11 mouse cellular contexts compared by ENCODE assay signal in the genomic region with DNA sequence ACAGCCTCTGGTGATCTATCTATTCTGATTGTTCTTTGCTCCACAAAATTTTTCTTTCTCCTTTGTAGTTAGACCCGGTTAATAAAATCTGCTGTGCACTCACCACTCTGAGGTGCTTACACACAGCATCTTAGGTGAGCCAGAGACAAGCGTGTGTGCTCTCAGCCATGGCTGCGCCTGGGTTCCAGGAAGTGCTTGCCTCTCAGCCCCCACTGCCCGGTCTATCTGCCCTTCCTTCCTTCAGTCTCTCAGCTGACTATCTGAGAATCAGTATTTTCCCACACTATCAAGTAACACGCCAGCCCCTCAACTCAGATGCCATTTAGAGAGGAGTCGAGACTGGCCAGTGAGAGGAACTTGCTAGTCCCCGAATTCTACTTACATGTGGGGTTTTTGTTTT. TPM values are rescaled to one million over a fixed set of nuclear protein-coding genes. Genes with fewer than 3 reads are reported as not detected.
DNase-seq lines count a peak whose midpoint lies in the region; ATAC-seq and TF ChIP-seq lines count a peak whose summit lies in the region.
"Had no signal": no experiment of that assay in that cellular context is flagged by ENCODE, and none has a peak within 500 bp of the region (broad histone marks: within the 10 kb centered on the region; RNA-seq: fewer than 3 reads in every experiment).

No protein-coding gene starts in this region.

- TF ChIP-seq RAD21 in CH12.LX (IDR thresholded peaks at IDR 0.05; ENCODE audit: low read depth, low read length), result no peak

- dilution Hi-C loops in CH12.LX (cut with MboI; ENCODE audit: extremely low pct_ligation_motif_present, extremely low pct_unique_long_range_greater_than_20kb, low sequenced_read_pairs), result no loop called here

- H3K36me3 ChIP-seq in kidney, embryonic 16.5 days (ENCODE audit: insufficient read depth, low read length), result peaks cover 10% of the 10 kb centered on the region
- peaks cover 22 to 56% of the 10 kb centered on the region in 2 experiments for H3K36me3 ChIP-seq in CH12.LX (replicated peaks in 1 of 2; ENCODE audit: control insufficient read depth in 1 of 2, insufficient read depth in 1 of 2, low read length in 1 of 2)
- peaks cover 17% of the 10 kb centered on the region for H3K36me3 ChIP-seq in liver, postnatal 0 days (replicated peaks; ENCODE audit: insufficient read depth, low read length)
- H3K36me3 ChIP-seq in midbrain, embryonic 13.5 days, result peaks cover 20% of the 10 kb centered on the region

- H3K4me1 ChIP-seq in kidney, embryonic 16.5 days (ENCODE audit: insufficient read depth, low read length), result peaks cover 23% of the 10 kb centered on the region
- peaks cover 56 to 90% of the 10 kb centered on the region in 2 experiments for H3K4me1 ChIP-seq in CH12.LX (ENCODE audit: control insufficient read depth in 1 of 2, insufficient read depth in 2 of 2)
- peaks cover 39% of the 10 kb centered on the region for H3K4me1 ChIP-seq in liver, postnatal 0 days (ENCODE audit: insufficient read depth)
- peaks cover 36% of the 10 kb centered on the region for H3K4me1 ChIP-seq in midbrain, embryonic 13.5 days (replicated peaks)

- WGBS in kidney, embryonic 16.5 days, result 43% methylated on average over 7 of the region's 7 CpGs
- WGBS in liver, postnatal 0 days (ENCODE audit: insufficient replicate concordance), result 33% methylated on average over 7 of the region's 7 CpGs
- WGBS in midbrain, embryonic 13.5 days, result 83% methylated on average over 7 of the region's 7 CpGs

- in situ Hi-C loops in CH12.LX (cut with MboI; ENCODE audit: low pct_ligation_motif_present, low pct_unique_long_range_greater_than_20kb, low sequenced_read_pairs), result loop anchor here (10.0 kb wide), 1 partner anchor 55 kb away; no protein-coding TSS in a partner anchor

- peaks cover 74% of the 10 kb centered on the region for H3K79me2 ChIP-seq in CH12.LX (replicated peaks; ENCODE audit: control insufficient read depth, extremely low read depth, insufficient read depth, poor library complexity, severe bottlenecking)

- H3K27me3 ChIP-seq in kidney, embryonic 16.5 days (ENCODE audit: insufficient read depth, low read length), result no peaks in the 10 kb centered on the region
- no peaks in the 10 kb centered on the region for H3K27me3 ChIP-seq in CH12.LX (replicated peaks)
- no peaks in the 10 kb centered on the region for H3K27me3 ChIP-seq in liver, postnatal 0 days (ENCODE audit: insufficient read depth, low read length)
- H3K27me3 ChIP-seq in midbrain, embryonic 13.5 days, result no peaks in the 10 kb centered on the region
- H3K27me3 ChIP-seq: limb, embryonic 12.5 days had no signal

- no peak overlapping the region for H3K27ac ChIP-seq in kidney, embryonic 16.5 days (ENCODE audit: low read length)
- H3K27ac ChIP-seq in CH12.LX (ENCODE audit: insufficient read depth, low read depth), result peak overlapping the region; percentile 99
- H3K27ac ChIP-seq in liver, postnatal 0 days (ENCODE audit: low read depth), result peak overlapping the region; percentile 85
- no peak overlapping the region for H3K27ac ChIP-seq in midbrain, embryonic 13.5 days
- H3K27ac ChIP-seq: hindbrain, postnatal 0 days; limb, embryonic 12.5 days had no signal

- TF ChIP-seq POLR2A in CH12.LX (IDR thresholded peaks at IDR 0.05; ENCODE audit: low read depth, low read length), result no peak

- no peak overlapping the region for H3K9ac ChIP-seq in kidney, embryonic 16.5 days (replicated peaks; ENCODE audit: low read length)
- H3K9ac ChIP-seq in CH12.LX (ENCODE audit: insufficient read depth, low read depth), result no peak overlapping the region
- no peak overlapping the region; the same call in 1 of the 2 replicates for H3K9ac ChIP-seq in liver, postnatal 0 days (replicated peaks)
- no peak overlapping the region for H3K9ac ChIP-seq in midbrain, embryonic 13.5 days (replicated peaks)
- H3K9ac ChIP-seq: limb, embryonic 12.5 days had no signal

- H3K4me2 ChIP-seq in kidney, embryonic 16.5 days (replicated peaks; ENCODE audit: low read depth, low read length), result no peak overlapping the region
- peak overlapping the region; percentile 97 for H3K4me2 ChIP-seq in CH12.LX (ENCODE audit: insufficient read depth, low read depth, poor library complexity, severe bottlenecking)
- peak overlapping the region; percentile 62; the same call in 1 of the 2 replicates for H3K4me2 ChIP-seq in liver, postnatal 0 days (ENCODE audit: low read depth, low read length)
- H3K4me2 ChIP-seq in midbrain, embryonic 13.5 days (replicated peaks), result no peak overlapping the region
- H3K4me2 ChIP-seq: limb, embryonic 12.5 days had no signal

- ATAC-seq in kidney, embryonic 16.5 days (ENCODE audit: low FRiP score, low TSS enrichment), result no peak
- ATAC-seq in liver, postnatal 0 days, result no peak
- ATAC-seq in frontal cortex, adult (ENCODE audit: low TSS enrichment), result no peak
- no peak for ATAC-seq in midbrain, embryonic 13.5 days
- ATAC-seq: hindbrain, postnatal 0 days had no signal

- no peak for TF ChIP-seq EP300 in CH12.LX (IDR thresholded peaks at IDR 0.05; ENCODE audit: low read length)
- TF ChIP-seq EP300 in liver, postnatal 0 days (IDR thresholded peaks at IDR 0.05; ENCODE audit: low read depth), result no peak

- H3K9me3 ChIP-seq in kidney, embryonic 16.5 days (ENCODE audit: low read length), result no peaks in the 10 kb centered on the region
- H3K9me3 ChIP-seq in CH12.LX (replicated peaks; ENCODE audit: low read length), result no peaks in the 10 kb centered on the region
- H3K9me3 ChIP-seq in liver, postnatal 0 days (ENCODE audit: low read length), result no peaks in the 10 kb centered on the region
- no peaks in the 10 kb centered on the region for H3K9me3 ChIP-seq in midbrain, embryonic 13.5 days
- H3K9me3 ChIP-seq: limb, embryonic 12.5 days had no signal

- peak; percentile 27 for DNase-seq in kidney, adult 9 months
- peak; percentile 41 for DNase-seq in CD4-positive helper T cell, adult 2 months (ENCODE audit: low read depth, low spot score)
- peak; percentile 48 for DNase-seq in CH12.LX (ENCODE audit: extremely low read depth)
- no peak for DNase-seq in liver, postnatal 0 days
- DNase-seq: cerebellum, adult 11 months; layer of hippocampus, adult 9-11 months had no signal

- H3K4me3 ChIP-seq in kidney, embryonic 16.5 days (ENCODE audit: low read length), result no peak overlapping the region
- H3K4me3 ChIP-seq in CH12.LX (replicated peaks in 1 of 3; ENCODE audit: low read depth in 2 of 3, low read length in 2 of 3, poor library complexity in 1 of 3), result no peak overlapping the region
- H3K4me3 ChIP-seq in liver, postnatal 0 days (ENCODE audit: low read depth, low read length), result no peak overlapping the region
- no peak overlapping the region for H3K4me3 ChIP-seq in midbrain, embryonic 13.5 days (replicated peaks)
- H3K4me3 ChIP-seq: limb, embryonic 12.5 days had no signal

- no peak for TF ChIP-seq CTCF in CH12.LX (conservative IDR thresholded peaks at IDR 0.05 in 1 of 2, IDR thresholded peaks at IDR 0.05 in 1 of 2; ENCODE audit: low read depth in 2 of 2, low read length in 2 of 2)
- no peak for TF ChIP-seq CTCF in liver, postnatal 0 days (IDR thresholded peaks at IDR 0.05; ENCODE audit: low read depth)

TF ChIP-seq in CH12.LX, 34 proteins besides CTCF, POLR2A, EP300 and RAD21:
- peak; percentile 86 for TF ChIP-seq ELF1 (IDR thresholded peaks at IDR 0.05; ENCODE audit: low read depth, low read length)
- TF ChIP-seq MAZ (IDR thresholded peaks at IDR 0.05; ENCODE audit: low read depth, low read length), result peak; percentile 41; the same call in 1 of the 2 replicates
- 0 out of 2 replicates have a peak, but pooled peaks have one; percentile 16 for TF ChIP-seq NRF1 (IDR thresholded peaks at IDR 0.05; ENCODE audit: low read depth, low read length)
- no peak for TF ChIP-seq NELFE (IDR thresholded peaks at IDR 0.05; ENCODE audit: low read depth, low read length)
- peak; percentile 38 for TF ChIP-seq MXI1 (IDR thresholded peaks at IDR 0.05; ENCODE audit: low read depth, low read length)
- TF ChIP-seq JUN (IDR thresholded peaks at IDR 0.05; ENCODE audit: insufficient read depth, low read depth, low read length), result no peak
- 0 out of 2 replicates have a peak, but pooled peaks have one; percentile 52 for TF ChIP-seq SIN3A (IDR thresholded peaks at IDR 0.05; ENCODE audit: low read length)
- TF ChIP-seq BHLHE40 (IDR thresholded peaks at IDR 0.05; ENCODE audit: low read depth, low read length), result 0 out of 2 replicates have a peak, but pooled peaks have one; percentile 0
- TF ChIP-seq MAFK (IDR thresholded peaks at IDR 0.05; ENCODE audit: insufficient replicate concordance, low read length), result 0 out of 2 replicates have a peak, but pooled peaks have one; percentile 11
- peak; percentile 52; the same call in 1 of the 2 replicates for TF ChIP-seq CHD2 (IDR thresholded peaks at IDR 0.05; ENCODE audit: low read length)
- TF ChIP-seq ZKSCAN1 (IDR thresholded peaks at IDR 0.05; ENCODE audit: borderline replicate concordance, low read depth, low read length), result no peak
- TF ChIP-seq ETS1 (conservative IDR thresholded peaks at IDR 0.05; ENCODE audit: low read depth, low read length), result peak; percentile 56
TF ChIP-seq in CH12.LX: peak in this region for 9.

RNA-seq across cellular contexts. Expression of gene Ptpn1, which starts 28.1 kb away (rescaled TPM):
- 56.7 and 60.0 TPM in 2 replicates for polyA plus RNA-seq in kidney, embryonic 16.5 days (2015; fragmentation: Nextera tagmentation; extraction: Ambion mirVana)
- total RNA-seq in CH12.LX (2012; rRNA removed), result 77.6 and 90.0 TPM in 2 replicates
- total RNA-seq in CH12.LX (2014; rRNA removed), result 69.8 and 78.5 TPM in 2 replicates
- polyA plus RNA-seq in CH12.LX (2012; ENCODE audit: insufficient read length, low read depth), result 131 and 139 TPM in 2 replicates
- polyA plus RNA-seq in liver, postnatal 0 days (2015; fragmentation: Nextera tagmentation; extraction: Ambion mirVana), result 31.4 and 32.4 TPM in 2 replicates
- 102 and 105 TPM in 2 replicates for polyA plus RNA-seq in midbrain, embryonic 13.5 days (2015; fragmentation: Nextera tagmentation; extraction: Ambion mirVana)

RNA-seq across cellular contexts. Expression of gene Ripor3, which starts 50.4 kb away (rescaled TPM):
- 1.9 and 2.6 TPM in 2 replicates for polyA plus RNA-seq in kidney, embryonic 16.5 days (2015; fragmentation: Nextera tagmentation; extraction: Ambion mirVana)
- total RNA-seq in CH12.LX (2012; rRNA removed) (0.17 TPM in 1 of 2 replicates, not detected in the other), CH12.LX (2014; rRNA removed) (not detected in 2 replicates)
- not detected in 2 replicates for polyA plus RNA-seq in CH12.LX (2012; ENCODE audit: insufficient read length, low read depth)
- polyA plus RNA-seq in liver, postnatal 0 days (2015; fragmentation: Nextera tagmentation; extraction: Ambion mirVana), result 1.4 TPM in 2 replicates
- polyA plus RNA-seq in midbrain, embryonic 13.5 days (2015; fragmentation: Nextera tagmentation; extraction: Ambion mirVana), result 0.15 and 0.27 TPM in 2 replicates

Comparison
In these comparisons a context has a peak if more than half of its experiments do, and no peak if none do; other contexts are left out.
1. H3K27ac ChIP-seq: peak in CH12.LX (single experiment) and liver, postnatal 0 days (single experiment); none in kidney, embryonic 16.5 days (single experiment) and midbrain, embryonic 13.5 days (single experiment).
2. H3K4me2 ChIP-seq: peak in CH12.LX (single experiment) and liver, postnatal 0 days (single experiment); none in kidney, embryonic 16.5 days (single experiment) and midbrain, embryonic 13.5 days (single experiment).